ENCODE assay signal across 10 mouse cellular contexts in genomic region chr6:120886696-120887095, GRCm38 (mm10).
"Had no signal": no experiment of that assay in that cellular context is flagged by ENCODE, and none has a peak within 500 bp of the region (broad histone marks: within the 10 kb centered on the region; RNA-seq: fewer than 3 reads in every experiment).

No protein-coding gene starts in this region.

- ATAC-seq: liver, postnatal 0 days; lung, postnatal 0 days; midbrain, embryonic 13.5 days; midbrain, embryonic 15.5 days had no signal

- DNase-seq: liver, postnatal 0 days; lung, adult 2 months; lung, postnatal 36 days; right cerebral cortex, postnatal 14 days; thymus, adult 2 months; thymus, postnatal 25 days; thymus, postnatal 4 days had no signal
